Mouse (Mus musculus) ES-Bruce4 (cell line): ENCODE measurements around the gene Twist2.

ENCODE experiments used
- CTCF ChIP-seq: IDR thresholded peaks from one replicate; pipeline ENCODE4 v1.8.1; 2011; ENCODE audit warnings: low read depth, low read length
- EP300 ChIP-seq: IDR thresholded peaks from 2 replicates; pipeline ENCODE4 v1.6.1; 2011; ENCODE audit warnings: low read depth, low read length; ENCODE audit not compliant: insufficient read depth

DNA sequence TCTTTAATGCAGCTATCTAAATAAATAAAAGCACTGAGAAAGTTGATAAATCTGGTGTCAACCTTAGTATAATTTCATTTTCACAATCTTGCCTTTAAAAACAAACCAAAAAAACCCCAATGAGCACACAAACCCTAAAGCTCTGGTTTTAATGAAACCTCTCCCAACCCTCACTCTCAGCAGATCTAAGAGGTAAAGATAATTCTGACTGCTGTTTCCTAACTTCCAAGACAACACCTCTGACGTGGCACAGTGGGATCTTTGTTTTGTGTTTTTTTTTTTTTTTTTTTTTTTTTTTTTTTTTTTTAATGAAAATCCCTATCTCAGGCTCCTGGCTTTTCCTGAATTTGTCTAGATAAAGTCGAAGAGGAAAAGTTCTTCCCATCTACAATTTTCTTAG is 43.1 kb upstream of the Twist2 start:
- TF ChIP-seq CTCF (no peak), EP300 (no peak)
